Mouse (Mus musculus): Measurements from ENCODE around the gene Sgms2.

DNA sequence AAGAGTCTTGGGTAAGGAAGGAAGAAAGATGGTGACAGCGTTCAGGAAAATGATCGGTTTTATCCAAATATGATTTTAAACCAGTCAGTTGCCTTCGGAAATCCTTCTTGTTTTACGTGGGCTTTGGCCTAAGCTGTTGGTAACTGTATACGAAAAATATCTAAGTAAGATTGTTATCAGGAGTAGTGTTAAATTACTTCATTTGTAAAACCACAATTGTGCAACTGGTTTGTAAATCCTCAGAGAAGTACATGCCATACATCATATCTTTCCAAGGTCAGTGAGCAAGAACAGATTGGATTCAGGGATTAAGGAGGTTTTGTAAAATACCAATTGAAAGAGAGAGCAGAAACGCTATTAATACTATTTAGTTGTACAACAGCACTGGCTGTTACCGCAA lies 185.0 kb downstream of the Sgms2 start:
- TF ChIP-seq CTCF (IDR thresholded peaks at IDR 0.05; ENCODE audit: borderline replicate concordance, insufficient read depth, low read depth, low read length) (no peak), POLR2A (IDR thresholded peaks at IDR 0.05; ENCODE audit: borderline replicate concordance, insufficient read depth, low read length) (no peak)

All from cerebellum, adult 2 months (tissue).